Mouse (Mus musculus) hematopoietic multipotent progenitor cell, adult 10-12 weeks (in vitro differentiated cells): Measurements from ENCODE around the gene Mdh2. TPM values are rescaled to one million over a fixed set of nuclear protein-coding genes. Genes with fewer than 3 reads are reported as not detected.

ENCODE experiments used
- polyA plus RNA-seq: library from polyadenylated mRNA; stranded (reverse); fragments of >175 nt; gene quantifications from 2 replicates; pipeline ENCODE4 v1.2.3, GENCODE M21; 2012; ENCODE audit warnings: low replicate concordance

Mdh2 gene
- 173 and 321 TPM in 2 replicates for polyA plus RNA-seq

GRCm38 (mm10) chr5:135778471-135779445, at the start of gene Mdh2:
Gene Mdh2, plus strand, starts transcription at chr5:135778480.

GRCm38 (mm10) chr5:135743741-135744609, 34.3 kb upstream of the Mdh2 start, which contains the start of gene Tmem120a:
Gene Tmem120a, minus strand, starts transcription at chr5:135744448.

GRCm38 (mm10) chr5:135777796-135778470, 347 bp upstream of the Mdh2 start, which contains the start of gene Styxl1:
Gene Styxl1, minus strand, starts transcription at chr5:135778385.

GRCm38 (mm10) chr5:135806555-135807262, 28.4 kb downstream of the Mdh2 start, which contains the start of gene Srrm3:
Gene Srrm3, plus strand, starts transcription at chr5:135806890.

Other genes starting within 250 kb of the Mdh2 start
- gene Hip1, start 233.4 kb upstream of the Mdh2 start, polyA plus RNA-seq, result 13.1 and 16.0 TPM in 2 replicates
- gene Ccl26, start 214.9 kb upstream of the Mdh2 start, polyA plus RNA-seq, result not detected in 2 replicates
- 3.7 and 4.3 TPM in 2 replicates for gene Ccl24, start 205.4 kb upstream of the Mdh2 start, polyA plus RNA-seq
- 20.7 and 69.9 TPM in 2 replicates for gene Rhbdd2, start 145.9 kb upstream of the Mdh2 start, polyA plus RNA-seq
- gene Por, start 108.4 kb upstream of the Mdh2 start, polyA plus RNA-seq, result 107 and 374 TPM in 2 replicates
- 14.4 and 30.0 TPM in 2 replicates for gene Tmem120a, start 34.0 kb upstream of the Mdh2 start, polyA plus RNA-seq
- 0.52 TPM in 1 of 2 replicates, not detected in the other for gene Styxl1, start 95 bp upstream of the Mdh2 start, polyA plus RNA-seq
- 0.10 TPM in 1 of 2 replicates, not detected in the other for gene Srrm3, start 28.4 kb downstream of the Mdh2 start, polyA plus RNA-seq
- gene Hspb1, start 109.4 kb downstream of the Mdh2 start, polyA plus RNA-seq, result 1.8 TPM in 1 of 2 replicates, not detected in the other
- gene Ywhag, start 156.1 kb downstream of the Mdh2 start, polyA plus RNA-seq, result 78.6 and 114 TPM in 2 replicates
- 1.6 and 2.0 TPM in 2 replicates for gene Ssc4d, start 196.1 kb downstream of the Mdh2 start, polyA plus RNA-seq
- not detected in 2 replicates for gene Zp3, start 201.6 kb downstream of the Mdh2 start, polyA plus RNA-seq
- 46.6 and 52.9 TPM in 2 replicates for gene Dtx2, start 216.3 kb downstream of the Mdh2 start, polyA plus RNA-seq